Mouse (Mus musculus): ENCODE measurements around the gene Gm8994.
"Not testable (repeated sequence)": the region's sequence is repeated elsewhere in the genome, so short reads cannot be mapped to it uniquely, and the experiment has no call there.

Gene Gm8994

DNA sequence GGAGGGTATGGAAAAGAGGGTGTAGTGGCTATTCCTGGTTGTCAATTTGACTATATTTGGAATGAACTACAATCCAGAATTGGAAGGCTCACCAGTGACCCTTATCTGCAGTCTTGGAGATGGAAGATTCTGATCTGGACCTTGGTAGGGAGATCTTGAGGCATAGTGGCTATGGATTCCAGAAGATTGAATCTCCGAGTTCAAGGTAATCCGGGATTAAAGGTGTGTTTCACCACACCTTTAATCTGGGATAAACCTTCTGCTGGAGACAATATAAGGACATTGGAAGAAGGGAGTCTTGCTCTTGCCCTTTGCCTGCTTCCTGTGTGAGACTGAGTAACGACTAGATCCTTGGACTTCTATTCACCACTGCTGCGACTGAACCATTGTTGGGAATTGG, at the start of gene Gm8994:
Gene Gm8994 (plus strand): TSS at position 301 of the 400 bp plus-strand sequence.
- not testable (repeated sequence) for DNase-seq

DNA sequence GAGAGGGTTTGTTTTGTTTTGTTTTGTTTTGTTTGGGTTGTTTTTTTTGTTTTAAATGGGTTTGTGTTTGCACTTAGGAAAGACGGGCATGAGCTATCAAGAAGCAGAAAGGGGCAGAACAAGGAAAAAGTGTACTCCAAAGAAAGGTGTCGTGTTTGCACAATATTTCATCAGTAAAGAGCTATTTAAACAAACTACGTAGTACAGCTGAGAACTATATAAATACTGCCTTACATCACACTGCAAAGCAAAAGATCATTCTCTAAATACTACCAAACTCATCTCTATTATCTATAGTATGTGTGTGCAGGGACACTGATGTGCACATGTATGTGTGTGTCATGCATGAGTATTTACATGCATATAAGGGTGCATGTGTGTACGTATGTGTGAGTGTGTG, 49.7 kb upstream of the Gm8994 start:
- no peak for DNase-seq

DNA sequence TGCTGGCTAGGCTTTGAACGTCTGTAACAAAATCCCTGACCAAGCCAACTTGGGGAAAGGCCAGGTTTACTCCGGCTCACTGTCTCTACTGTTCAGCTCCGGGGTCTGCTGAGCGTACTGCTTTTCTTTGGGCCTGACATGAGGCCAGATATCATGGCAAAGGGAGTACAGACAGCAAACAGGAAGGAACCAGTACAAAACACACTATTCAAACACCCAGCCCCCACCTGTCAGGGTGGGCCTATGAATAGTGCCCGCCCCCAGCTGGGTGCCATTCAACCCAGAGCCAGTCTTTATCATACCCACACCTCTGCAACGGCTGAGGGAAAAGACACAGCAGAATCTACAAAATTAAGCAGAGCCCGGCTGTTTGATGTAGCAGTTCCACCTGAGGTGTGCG, 42.8 kb upstream of the Gm8994 start:
- DNase-seq: no peak

DNA sequence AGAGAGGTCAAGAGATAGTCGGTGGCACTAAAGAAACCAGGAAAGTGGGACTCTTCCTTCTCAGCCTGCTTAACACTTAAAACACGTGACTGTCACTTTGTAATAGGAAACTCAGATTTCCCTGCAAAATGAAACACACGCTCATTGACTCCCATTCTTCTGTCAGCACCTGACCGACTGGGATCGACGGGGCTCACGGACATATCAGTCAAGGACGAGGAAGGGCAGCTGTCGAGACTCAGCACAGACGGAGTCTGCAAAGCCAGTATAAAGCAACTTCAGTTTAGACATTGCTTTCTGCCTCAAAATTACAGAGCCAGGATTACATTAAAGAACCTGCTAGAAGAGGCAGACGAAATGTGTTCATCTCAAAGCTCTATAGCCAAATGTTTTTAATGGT, 41.2 kb upstream of the Gm8994 start:
- no peak for DNase-seq

DNA sequence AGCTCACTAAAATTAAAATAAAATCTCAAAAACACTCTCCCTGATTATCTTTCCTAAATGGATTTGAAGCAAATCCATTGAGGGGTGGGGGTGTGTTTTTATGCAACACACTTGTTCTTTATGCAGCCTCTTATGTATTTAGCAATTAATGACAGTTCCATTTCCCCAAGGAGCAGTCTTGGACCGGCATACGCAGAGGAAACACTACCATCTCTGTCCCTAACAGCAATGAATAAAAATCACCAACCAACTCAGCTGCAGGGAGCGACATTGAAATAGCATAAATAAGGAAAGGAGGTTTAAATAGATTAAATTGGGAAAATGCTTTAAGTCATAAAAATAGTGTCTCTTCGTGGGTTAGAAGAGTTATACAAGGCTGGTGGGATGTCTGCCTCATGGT, 40.8 kb upstream of the Gm8994 start:
- no peak for DNase-seq

DNA sequence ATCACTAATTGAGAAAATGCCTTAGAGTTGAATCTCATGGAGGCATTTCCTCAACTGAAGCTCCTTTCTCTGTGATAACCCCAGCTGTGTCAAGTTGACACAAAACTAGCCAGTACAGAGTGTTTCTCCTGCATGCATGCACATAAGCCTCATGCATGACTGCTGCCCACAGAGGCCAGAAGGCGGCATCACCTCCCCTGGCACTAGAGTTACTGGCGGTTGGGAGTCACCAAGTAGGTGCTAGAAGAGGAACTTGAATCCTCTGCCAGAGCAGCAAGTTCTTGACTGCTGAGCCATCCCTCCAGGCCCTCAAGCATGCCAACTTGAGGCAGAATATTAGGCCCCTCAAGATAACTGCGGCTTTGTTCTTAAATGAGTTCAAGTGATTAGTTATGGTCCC, 35.9 kb upstream of the Gm8994 start:
- no peak for DNase-seq

DNA sequence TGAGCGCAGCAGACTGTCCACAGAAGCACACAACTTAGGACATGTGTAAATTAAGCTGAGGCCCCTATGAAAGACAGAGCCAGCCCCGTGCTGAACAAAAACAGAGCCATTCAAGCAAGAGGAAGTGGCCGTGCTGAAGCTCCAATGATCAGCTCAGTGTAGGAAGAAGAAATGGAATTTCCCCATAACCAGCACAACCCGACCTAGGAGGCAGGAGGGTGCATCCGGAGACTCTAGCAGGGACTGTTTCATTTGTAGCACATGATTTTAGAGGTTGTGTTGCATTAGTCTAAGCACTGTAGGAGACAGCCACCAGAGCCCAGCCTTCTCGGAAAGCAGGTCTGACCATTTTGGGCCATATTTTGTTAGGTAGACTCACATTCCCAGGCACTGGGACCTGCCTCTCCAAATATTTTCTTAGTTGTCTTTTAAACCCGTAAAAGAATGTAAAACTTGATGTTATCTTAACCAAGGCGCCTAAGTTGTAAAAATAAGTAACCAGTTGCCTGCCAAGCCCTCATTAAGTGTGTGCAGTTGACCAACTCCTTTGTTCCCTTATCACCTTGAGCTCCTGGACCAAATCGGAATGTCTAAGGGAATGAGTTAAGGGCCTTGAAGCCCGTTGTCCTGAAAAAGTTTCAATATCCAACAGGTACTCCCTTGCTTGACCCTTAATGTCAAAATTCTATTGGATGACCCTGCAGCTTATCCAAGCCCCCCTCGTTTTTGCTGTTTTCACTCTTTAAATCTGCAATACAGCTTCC, 35.2 kb upstream of the Gm8994 start:
- no peak for DNase-seq

DNA sequence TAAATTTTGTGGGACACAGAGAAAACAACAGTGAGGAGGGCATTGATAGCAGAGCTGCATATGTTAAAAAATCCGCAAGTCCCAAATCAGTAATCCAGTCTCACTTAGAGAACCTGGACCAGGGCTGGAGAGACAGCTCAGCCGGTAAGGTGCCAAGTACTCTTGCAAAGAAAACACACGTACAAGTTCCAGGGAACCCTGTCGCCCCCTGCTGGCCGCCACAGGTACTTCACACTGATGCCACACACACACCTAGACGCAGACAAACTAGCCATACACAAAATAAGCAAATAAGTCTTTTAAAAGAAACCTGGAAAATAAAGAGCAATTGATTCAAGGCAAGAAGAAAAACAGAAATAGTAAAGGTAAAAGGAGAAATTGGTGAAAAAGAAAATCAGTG, 33.6 kb upstream of the Gm8994 start:
- DNase-seq: no peak

DNA sequence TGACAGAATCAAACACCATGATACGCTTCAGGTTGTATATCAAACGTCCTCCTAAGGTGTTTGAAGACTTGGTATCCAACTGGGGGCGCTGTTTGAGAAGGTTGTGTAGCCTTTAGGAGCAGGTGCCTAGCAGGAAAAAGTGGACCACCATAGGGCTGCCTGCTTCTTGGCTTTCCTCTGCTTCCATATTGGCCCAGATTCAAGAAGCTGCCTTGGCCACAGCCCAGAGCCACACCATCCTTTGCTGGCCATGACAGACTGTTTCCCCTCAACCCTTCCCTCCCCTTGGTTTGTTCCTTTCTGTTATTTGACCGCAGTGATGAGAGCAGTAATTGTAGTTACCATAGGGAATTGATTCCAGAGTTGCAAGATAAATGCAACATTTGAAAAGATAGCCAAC, 31.5 kb upstream of the Gm8994 start:
- DNase-seq: peak; percentile 66

DNA sequence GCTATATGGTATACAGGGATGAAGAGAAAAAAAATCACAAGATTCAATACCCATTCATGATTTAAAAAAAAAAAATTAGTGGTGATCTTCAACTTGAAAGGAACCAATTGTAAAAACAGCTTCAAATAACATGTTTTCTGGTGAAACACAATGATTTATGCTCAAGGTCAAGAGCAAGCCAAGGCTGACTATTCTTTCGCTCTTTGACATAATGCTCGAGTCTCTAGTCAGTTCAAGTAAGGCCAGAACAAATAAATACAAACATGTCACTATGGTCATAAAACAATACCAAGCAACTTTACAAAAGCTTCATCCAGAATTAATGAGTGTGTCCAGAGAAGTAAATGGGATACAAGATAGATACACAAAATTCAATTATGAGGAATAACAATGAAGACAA, 31.1 kb upstream of the Gm8994 start:
- peak; percentile 34 for DNase-seq

DNA sequence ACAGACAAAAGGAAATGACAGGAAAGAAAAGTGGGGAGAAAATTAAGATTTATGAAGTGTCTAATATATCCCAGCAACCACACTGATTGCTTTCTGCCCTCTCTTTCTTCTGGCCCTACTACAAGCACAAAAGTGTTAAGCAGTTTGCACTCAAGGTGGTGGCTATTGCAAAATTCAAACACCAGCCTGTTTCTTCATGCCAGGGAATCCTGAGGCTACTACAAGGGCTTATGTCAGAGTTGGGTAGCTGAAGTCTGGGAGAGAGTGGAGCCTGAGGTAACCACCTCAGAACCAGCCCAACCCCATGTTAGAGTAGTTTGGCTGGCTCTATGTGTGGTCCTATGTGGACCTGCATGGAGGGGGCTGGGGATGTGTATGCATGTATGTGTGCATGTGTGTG, 23.8 kb upstream of the Gm8994 start:
- no peak for DNase-seq

DNA sequence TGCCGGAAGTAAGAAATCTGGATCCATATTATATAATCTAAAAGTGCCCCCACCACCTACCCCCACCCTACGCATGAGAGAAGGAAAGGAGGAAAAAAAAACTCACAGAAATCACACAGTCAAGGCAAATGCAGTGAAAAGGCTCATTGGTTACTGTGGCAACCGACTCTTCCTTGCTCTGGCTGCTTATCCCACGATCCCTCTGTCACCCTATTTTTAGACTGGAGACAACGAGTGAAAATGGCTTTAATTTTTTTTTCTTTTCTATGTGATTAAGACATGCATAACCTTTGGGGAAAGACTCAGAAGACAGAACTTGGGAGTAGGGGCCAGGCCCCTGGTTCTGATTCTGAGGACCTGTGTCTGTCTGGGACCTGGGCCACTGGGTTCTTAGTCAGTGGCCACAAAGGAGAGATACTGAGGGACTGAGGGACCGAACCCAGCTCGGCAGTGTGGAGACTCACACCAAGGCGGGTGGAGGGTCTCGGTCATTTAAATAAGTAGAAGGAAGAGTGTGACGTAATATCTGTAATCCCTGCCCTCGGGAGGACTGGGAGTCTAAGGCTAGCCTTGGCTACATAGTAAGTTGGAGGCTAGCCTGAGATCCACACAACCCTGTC, 22.9 kb upstream of the Gm8994 start:
- DNase-seq: no peak

DNA sequence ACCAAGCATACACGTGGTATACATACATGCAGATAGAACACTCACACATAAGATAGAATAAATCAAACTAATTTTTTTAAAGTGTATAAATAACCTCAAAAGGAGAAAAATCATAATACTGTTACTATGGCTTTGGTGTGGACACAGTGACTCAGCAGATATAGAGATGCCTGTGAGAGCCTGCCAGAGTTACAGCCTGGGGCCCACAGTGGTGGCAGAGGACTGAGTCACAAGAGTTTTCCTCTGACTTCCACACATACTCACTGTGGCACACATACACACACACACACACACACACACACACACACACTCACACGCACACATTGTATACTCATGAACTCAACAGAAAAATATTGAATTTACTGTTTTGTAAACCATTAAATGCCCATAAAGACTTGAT, 17.9 kb upstream of the Gm8994 start:
- no peak for DNase-seq

DNA sequence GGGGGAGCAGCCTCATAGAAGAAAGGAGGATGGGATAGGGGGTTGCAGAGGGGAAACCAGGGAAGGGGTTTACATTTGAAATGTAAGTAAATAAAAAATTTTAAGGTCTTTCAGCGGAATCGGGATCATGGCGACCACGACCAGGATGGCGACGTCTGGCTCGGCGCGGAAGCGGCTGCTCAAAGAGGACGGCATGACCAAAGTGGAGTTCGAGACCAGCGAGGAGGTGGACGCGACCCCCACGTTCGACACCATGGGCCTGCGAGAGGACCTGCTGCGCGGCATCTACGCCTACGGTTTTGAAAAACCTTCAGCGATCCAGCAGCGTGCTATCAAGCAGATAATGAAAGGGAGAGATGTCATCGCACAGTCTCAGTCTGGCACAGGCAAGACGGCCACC, 1.1 kb downstream of the Gm8994 start:
- DNase-seq: not testable (repeated sequence)

DNA sequence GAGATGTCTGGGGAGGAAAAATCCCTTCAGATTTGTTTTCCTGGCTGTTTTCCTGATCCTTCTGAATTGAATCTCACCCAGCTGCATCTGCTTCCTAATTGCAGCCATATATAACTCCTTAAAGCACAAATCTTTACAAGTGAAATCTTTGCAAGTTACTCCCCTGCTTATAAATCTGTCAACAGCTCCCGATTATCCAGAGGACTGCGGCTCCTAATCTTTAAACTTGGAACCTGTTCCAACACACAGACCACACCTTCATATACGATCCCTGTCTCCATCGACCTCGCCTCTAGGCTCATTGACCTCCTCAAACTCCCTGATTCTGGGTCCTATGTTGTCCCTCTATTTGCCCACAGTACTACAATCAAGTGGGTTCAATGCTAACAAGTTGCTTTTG, 13.3 kb downstream of the Gm8994 start:
- DNase-seq: no peak

DNA sequence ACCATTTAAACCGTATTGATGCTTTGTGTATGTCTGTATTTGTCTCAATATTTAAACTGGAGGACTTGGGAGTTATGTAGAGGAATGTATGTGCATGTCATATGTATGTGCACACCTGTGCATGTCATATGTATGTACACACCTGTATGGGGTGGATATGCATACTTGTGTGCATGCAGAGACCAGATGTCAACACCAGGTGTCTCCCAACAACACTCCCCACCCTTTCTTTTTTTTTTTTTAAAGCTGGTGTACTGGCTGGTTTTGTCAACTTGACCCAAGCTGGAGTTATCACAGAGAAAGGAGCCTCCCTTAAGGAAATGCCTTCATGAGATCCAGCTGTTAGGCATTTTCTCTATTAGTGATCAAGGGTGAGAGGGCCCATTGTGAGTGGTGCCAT, 13.8 kb downstream of the Gm8994 start:
- no peak for DNase-seq

DNA sequence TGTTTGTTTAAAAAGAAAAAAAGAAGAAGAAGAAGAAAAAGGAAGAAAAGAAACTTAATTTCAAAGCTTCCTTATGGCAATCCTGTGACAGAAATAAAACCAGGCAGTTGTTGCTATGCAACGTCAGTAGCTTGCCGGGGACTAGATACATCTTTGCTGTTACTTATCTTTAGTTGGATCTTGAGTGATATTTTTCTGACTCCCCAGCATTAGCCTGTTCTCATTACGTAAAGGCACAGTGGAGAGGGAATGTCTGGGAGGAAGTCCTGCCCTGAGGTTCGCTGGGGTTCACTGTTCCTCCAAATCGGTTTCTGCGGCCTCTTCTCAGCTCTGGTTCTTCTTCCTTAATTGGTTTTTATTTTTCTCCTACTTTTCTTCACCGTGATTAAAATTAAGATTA, 16.5 kb downstream of the Gm8994 start:
- no peak for DNase-seq

DNA sequence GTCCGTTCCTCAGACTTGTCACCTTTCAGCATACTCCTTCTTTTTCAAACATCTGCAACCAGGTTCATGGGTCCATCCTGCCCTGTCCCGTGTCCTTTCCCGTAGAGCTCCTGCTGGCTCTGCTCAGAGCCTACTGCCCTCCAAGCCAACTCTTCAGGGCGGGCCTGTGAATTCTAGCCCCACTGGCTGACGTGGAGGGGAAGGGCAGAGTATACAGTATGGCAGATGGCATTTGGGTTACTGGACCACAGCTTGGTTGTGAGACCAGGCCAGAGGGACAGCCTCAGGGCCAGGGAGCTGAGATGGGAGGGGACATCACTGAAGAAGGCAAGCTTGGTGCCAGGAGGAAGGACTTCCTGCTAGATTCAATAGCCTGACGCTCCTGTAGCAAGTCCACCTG, 17.7 kb downstream of the Gm8994 start:
- DNase-seq: no peak

DNA sequence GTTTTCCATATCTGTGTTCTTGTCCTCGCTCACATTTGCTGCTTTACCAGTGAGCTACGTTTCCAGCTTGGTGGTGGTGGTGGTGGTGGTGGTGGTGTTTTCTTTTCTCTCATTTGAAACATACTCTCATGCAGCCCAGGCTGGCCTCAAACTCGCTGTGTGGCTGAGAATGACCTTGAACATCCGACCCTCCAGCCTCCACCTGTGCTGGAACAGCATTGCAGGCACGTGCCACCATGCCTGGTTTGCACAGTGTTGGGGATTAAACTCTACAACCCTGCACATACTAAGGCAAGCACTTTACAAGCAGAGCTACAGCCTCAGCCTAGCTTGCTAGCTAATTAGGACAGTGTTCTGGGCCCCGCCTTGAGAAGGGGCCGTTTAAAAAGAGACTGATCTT, 18.3 kb downstream of the Gm8994 start:
- no peak for DNase-seq

DNA sequence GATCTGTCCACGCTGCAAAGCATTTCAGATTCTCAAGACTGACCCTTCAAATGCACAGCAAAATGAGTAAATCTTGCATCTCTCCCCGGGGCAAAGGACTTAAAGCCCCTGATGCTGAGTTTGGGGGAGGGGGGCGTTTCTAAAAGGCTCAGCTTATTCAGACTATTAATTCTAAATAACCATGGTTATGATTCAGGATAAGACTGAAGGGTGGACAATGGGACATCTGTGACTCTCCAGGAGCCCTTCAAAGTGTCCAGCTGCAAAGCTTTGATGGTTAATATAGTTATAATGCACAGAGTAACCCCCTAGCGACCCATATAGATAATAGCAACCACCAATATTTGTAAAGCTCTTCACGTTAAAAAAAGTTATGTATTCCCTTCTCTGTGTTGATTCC, 19.7 kb downstream of the Gm8994 start:
- DNase-seq: no peak

DNA sequence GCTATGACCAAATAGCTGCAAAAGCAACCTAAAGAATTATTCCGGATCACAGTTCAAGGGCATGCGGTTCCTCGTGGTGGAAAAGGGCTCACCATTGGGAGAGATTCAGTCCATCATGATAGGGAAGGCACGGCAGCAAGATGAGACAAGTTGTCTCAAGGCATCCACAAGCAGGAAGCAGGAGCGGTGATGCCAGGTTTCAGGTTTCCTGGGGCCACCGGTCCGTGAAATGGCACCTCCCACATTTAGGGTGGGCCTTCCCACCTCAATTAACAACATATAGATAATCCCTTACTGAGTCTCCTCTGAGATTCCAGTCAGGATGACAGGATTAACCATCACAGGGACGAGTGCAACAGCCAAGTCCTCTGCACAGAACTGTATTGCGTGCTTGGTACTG, 20.3 kb downstream of the Gm8994 start:
- no peak for DNase-seq

DNA sequence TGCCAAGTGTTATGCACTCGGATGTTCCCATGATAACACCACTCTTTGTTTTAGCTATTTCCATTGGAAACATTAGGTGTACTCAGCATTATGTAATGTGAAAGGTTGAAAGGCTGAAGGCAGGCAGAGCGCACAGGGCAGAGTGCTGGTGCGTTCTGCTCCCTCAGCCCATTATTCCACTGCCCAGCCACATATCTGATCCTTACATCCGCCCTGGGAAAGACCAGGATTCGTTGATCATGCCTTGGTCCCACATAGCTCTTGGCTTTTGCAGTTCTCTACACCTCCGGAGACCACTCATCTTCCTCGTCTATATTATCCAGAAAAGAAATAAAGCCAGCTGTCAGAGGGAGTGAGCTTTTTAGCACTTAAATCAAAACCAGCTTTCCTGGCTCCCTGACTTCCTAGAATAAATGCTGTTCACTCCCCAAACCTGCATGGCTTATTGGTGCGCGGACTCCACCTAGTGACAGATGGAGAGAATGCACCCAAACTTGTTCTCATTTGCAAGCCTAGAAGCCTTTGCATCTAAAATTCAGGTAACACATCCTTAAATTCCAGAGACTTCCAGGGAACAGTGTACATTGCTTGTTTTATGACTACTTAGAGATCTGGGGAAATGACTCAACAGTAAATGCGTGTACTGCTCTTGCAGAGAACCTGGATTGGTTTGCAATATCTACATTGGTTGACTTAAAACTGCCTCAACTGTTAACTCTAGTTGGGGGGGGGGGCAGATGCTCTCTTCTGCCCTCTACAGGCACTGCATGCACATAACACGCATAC, 26.3 kb downstream of the Gm8994 start:
- peak; percentile 72 for DNase-seq

DNA sequence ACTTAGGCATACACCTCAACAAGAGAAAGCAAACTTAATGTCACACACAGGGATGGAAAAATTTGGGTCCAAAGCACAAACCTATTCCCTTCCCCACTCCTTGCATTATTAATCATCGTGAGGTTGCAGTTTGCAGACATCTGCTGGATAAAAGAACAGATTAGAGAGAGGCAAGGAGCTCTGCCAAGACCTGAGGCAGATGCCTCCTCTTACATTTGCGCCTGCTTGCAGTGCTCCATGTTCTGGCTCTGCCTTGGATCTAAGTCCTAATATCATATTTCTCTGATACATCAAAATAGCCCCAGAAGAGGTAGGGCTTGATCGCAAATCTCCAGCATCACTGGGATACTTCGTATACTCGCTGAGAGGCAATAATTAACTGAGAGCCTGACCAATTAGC, 31.1 kb downstream of the Gm8994 start:
- no peak for DNase-seq

DNA sequence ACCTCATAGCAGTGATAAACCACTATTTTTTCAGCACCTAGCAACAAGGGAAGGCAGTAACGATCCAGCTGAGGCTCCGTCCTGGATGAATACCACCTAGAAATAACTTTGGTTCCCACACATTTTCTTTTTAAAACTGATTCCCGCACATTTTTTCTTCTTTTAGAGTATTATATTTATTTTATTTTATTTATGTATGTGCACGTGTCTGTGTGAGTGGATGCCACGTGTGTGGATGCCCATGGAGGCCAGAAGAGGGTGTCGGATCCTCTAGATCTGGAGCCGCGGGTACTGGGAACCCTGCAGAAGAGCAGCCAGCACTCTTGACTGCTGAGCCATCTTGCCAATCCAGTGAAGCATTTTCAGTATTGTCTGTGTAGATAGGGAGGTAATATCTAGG, 36.0 kb downstream of the Gm8994 start:
- no peak for DNase-seq
